Mouse (Mus musculus) hindbrain, embryonic 11.5 days (tissue): Measurements from ENCODE around the gene Prune2. TPM values are rescaled to one million over a fixed set of nuclear protein-coding genes. Genes with fewer than 3 reads are reported as not detected.

Experiments used
- ATAC-seq: fragments of 200-750 bp; cut with Nextera tagmentation; 2 replicates; pipeline ENCODE4 v1.8.0; 2017; ENCODE audit warnings: mild to moderate bottlenecking, moderate TSS enrichment, moderate library complexity; ENCODE audit not compliant: low FRiP score
- DNase-seq: peaks from one replicate; pipeline ENCODE4 v3.0.0-alpha.2; 2015; ENCODE audit warnings: low spot score
- H3K27ac ChIP-seq: fragments of 300-500 bp; sonication (generic); 2 replicates; pipeline ENCODE4 v1.5.1; 2014; ENCODE audit warnings: mild to moderate bottlenecking, low read depth, low read length
- H3K27me3 ChIP-seq: fragments of 300-500 bp; sonication (generic); 2 replicates; pipeline ENCODE4 v1.6.1; 2014; ENCODE audit warnings: mild to moderate bottlenecking, low read length, moderate library complexity, mixed read lengths; ENCODE audit not compliant: control insufficient read depth, insufficient read depth
- H3K36me3 ChIP-seq: fragments of 300-500 bp; sonication (generic); 2 replicates; pipeline ENCODE4 v1.6.1; 2014; ENCODE audit warnings: mild to moderate bottlenecking, low read length, moderate library complexity, mixed read lengths; ENCODE audit not compliant: control insufficient read depth, insufficient read depth
- H3K4me1 ChIP-seq: fragments of 300-500 bp; sonication (generic); replicated peaks from 2 replicates; pipeline ENCODE4 v1.6.1; 2014; ENCODE audit warnings: low read length, mixed read lengths; ENCODE audit not compliant: control insufficient read depth, insufficient read depth
- H3K4me2 ChIP-seq: fragments of 300-500 bp; sonication (generic); replicated peaks from 2 replicates; pipeline ENCODE4 v1.6.1; 2014; ENCODE audit warnings: mild to moderate bottlenecking, low read depth, low read length
- H3K4me3 ChIP-seq: fragments of 300-500 bp; sonication (generic); 2 replicates; pipeline ENCODE4 v1.5.1; 2014; ENCODE audit warnings: low read depth, low read length
- H3K9ac ChIP-seq: fragments of 300-500 bp; sonication (generic); 2 replicates; pipeline ENCODE4 v1.6.1; 2014; ENCODE audit warnings: low read depth, low read length
- H3K9me3 ChIP-seq: fragments of 300-500 bp; sonication (generic); 2 replicates; pipeline ENCODE4 v1.6.1; 2016; ENCODE audit warnings: low read length; ENCODE audit not compliant: control insufficient read depth
- WGBS: fragments of 180-500 bp; shearing (Covaris S2); extraction: QIAGEN DNeasy Blood & Tissue Kit; methylation state at CpG from one replicate; pipeline ENCODE4 v1.1.7; 2014; 5-methylcytosine and 5-hydroxymethylcytosine counted together
- polyA plus RNA-seq: library from polyadenylated mRNA; unstranded; fragments of >200 nt; fragmentation: Nextera tagmentation; extraction: Ambion mirVana; gene quantifications from 2 replicates; pipeline ENCODE4 v1.2.1, GENCODE M21; 2014

Gene Prune2
- polyA plus RNA-seq, 1 experiment from 2014 or later, result 2.9 TPM

DNA sequence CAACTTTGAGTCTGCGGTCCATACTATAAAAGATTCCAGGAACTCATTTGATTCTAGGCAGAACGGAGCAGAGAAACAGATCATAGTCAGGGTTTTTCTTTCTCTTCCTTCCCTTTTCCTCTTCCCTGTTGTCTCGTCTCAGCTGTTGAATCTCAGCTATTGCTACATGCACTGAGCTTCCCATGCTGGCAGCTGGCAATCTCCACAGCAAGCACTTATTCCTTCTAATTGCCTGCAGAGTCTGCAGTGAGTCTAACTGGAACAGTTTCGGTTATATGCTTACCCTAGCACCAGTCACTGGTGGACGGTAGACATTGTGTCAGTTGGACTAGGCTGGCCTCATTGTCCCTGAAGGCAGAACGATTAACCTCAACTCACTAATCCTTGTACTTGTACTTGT, 188.3 kb downstream of the Prune2 start:
- no peak overlapping the region for H3K4me2 ChIP-seq
- ATAC-seq (no peak), DNase-seq (no peak)
- H3K9me3 ChIP-seq, result no peaks in the 10 kb centered on the region
- no peak overlapping the region for H3K27ac ChIP-seq
- H3K36me3 ChIP-seq, result no peaks in the 10 kb centered on the region
- H3K27me3 ChIP-seq, result no peaks in the 10 kb centered on the region
- H3K9ac ChIP-seq, result no peak overlapping the region
- WGBS, result 89% methylated on average over 6 of the region's 6 CpGs
- H3K4me3 ChIP-seq, result no peak overlapping the region
- H3K4me1 ChIP-seq, result no peaks in the 10 kb centered on the region

DNA sequence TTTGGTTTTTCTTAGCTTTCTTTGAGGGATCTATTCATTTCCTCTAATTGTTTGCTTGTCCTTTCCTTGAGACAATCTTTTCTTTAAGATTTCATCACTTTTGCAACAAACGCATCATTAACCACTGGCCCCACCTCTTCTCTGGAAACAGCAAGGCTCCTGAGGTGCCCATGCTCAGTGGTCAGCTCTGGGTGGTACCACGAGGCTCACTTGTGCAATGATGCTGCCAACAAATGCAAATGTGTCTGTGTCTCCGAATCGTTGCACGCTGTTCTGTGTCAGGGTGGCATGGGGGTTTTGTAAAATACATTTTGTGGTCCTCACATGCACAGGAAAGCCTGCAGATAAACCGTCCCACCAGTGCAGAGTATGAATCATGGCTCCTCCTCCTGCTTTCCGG, 194.1 kb downstream of the Prune2 start:
- 84% methylated on average over 7 of the region's 7 CpGs for WGBS
- no peak overlapping the region for H3K9ac ChIP-seq
- DNase-seq (no peak), ATAC-seq (no peak)
- no peak overlapping the region for H3K4me3 ChIP-seq
- no peaks in the 10 kb centered on the region for H3K9me3 ChIP-seq
- H3K27me3 ChIP-seq, result no peaks in the 10 kb centered on the region
- no peaks in the 10 kb centered on the region for H3K4me1 ChIP-seq
- no peak overlapping the region for H3K4me2 ChIP-seq
- H3K36me3 ChIP-seq, result no peaks in the 10 kb centered on the region
- H3K27ac ChIP-seq, result no peak overlapping the region

DNA sequence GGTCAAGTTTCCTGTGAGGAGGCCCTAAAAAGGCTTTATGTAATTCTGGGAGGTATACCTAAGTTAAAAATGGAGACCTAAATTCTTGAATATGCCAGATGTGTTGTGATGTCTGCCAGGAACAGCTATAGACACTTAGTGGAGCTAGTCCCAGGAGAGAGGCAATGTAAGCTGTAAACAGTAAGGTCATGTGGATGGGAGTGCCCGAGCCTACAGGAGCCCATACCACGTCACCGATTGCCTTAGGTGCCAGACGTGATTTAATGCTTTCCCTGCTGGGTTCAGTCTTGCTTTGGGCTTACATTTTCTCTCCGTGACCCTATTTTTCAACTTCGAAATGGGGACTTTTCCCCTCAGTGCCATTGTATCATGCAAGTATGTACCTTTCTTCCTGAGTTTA, 195.9 kb downstream of the Prune2 start:
- DNase-seq (no peak), ATAC-seq (no peak)
- Histone ChIP-seq H3K9me3 (no peaks in the 10 kb centered on the region), H3K4me1 (no peaks in the 10 kb centered on the region), H3K36me3 (no peaks in the 10 kb centered on the region), H3K4me2 (no peak overlapping the region), H3K4me3 (no peak overlapping the region), H3K9ac (no peak overlapping the region), H3K27me3 (no peaks in the 10 kb centered on the region), H3K27ac (no peak overlapping the region)
- 80% methylated on average over 6 of the region's 6 CpGs for WGBS

DNA sequence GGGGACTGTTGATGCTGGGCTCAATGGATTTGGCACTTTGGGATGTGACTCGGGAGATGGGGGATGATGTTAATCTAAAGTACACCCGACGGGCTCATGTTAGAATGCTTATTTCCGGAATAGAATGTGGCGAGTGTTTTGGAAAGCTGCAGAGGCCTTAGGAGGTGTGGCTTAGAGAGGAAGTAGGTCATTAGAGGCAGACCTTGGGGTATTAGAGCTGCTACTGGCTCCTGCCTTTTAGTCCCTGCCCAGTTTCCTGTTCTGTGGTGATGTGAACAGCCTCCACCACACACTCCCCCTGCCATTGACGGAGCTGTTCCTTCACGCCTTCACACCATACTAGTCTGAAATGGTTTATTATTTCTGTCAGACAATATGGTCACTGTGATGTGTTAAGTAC, 196.5 kb downstream of the Prune2 start:
- no peak for ATAC-seq
- 85% methylated on average over 7 of the region's 7 CpGs for WGBS

DNA sequence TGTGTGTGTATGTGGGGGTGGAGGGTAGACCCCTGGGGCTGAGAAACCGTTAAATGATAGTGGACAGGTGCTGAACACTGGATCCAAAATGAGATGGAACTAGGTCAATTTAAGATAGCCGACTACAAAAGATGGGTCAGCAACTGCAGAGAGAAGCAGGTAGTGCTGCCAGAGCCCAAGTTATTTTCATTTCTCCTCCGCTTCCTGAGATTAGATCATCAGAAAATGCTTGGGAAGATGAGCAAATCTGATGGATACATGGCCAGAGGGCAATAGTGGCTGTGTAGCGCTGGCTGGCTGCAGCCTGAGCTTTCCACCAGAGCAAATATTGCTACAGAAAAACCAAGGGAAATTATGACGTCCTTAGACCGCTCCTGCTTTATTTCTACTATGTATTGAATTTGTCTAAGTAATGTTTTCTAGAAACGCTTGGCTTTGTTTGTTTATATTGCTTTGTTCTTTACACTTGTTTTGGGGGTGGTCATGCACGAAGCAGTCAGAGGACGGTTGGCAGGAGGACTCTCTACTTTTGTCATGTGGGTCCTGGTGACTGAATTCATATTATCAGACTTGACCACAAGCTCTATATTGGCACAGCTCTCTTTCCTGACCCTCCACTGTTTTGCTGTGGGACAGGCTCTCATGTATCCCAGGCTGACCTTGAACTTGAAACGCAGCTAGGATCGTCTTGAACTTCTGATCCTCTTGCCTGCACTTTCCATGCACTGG, 198.2 kb downstream of the Prune2 start:
- Histone ChIP-seq H3K36me3 (no peaks in the 10 kb centered on the region), H3K4me2 (no peak overlapping the region), H3K27me3 (no peaks in the 10 kb centered on the region), H3K4me3 (no peak overlapping the region), H3K4me1 (no peaks in the 10 kb centered on the region), H3K9ac (no peak overlapping the region), H3K27ac (no peak overlapping the region), H3K9me3 (no peaks in the 10 kb centered on the region)
- WGBS, result 82% methylated on average over 11 of the region's 11 CpGs
- DNase-seq (no peak), ATAC-seq (no peak)

More for the DNA sequence above, 196.5 kb downstream of the Prune2 start:
- Histone ChIP-seq H3K27ac (no peak overlapping the region), H3K4me2 (no peak overlapping the region), H3K27me3 (no peaks in the 10 kb centered on the region), H3K36me3 (no peaks in the 10 kb centered on the region), H3K4me1 (no peaks in the 10 kb centered on the region), H3K9me3 (no peaks in the 10 kb centered on the region), H3K4me3 (no peak overlapping the region), H3K9ac (no peak overlapping the region)
- no peak for DNase-seq

DNA sequence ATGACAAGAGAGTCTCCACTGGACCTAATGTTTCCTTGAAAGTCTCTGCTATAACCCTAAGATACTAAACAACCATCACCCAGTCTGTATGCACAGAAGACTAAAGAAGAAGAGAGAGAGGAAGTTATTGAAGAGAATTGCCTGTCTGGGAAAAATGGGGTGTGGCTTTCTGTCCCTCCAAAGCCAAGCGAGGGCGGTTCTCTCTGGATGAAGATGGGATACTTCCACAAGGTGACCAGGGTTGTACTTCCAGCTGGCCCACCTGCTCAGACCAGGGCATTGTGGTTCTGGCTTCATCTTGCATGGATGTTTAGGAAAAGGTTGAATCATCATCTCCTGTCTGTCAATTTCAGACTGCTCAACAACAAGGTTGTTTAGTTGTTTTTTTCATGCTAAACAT, 199.3 kb downstream of the Prune2 start:
- Histone ChIP-seq H3K9me3 (no peaks in the 10 kb centered on the region), H3K4me3 (no peak overlapping the region), H3K27me3 (no peaks in the 10 kb centered on the region), H3K36me3 (no peaks in the 10 kb centered on the region), H3K27ac (no peak overlapping the region), H3K4me1 (no peaks in the 10 kb centered on the region), H3K9ac (no peak overlapping the region), H3K4me2 (no peak overlapping the region)
- ATAC-seq (no peak), DNase-seq (no peak)
- 93% methylated on average over 2 of the region's 2 CpGs for WGBS

DNA sequence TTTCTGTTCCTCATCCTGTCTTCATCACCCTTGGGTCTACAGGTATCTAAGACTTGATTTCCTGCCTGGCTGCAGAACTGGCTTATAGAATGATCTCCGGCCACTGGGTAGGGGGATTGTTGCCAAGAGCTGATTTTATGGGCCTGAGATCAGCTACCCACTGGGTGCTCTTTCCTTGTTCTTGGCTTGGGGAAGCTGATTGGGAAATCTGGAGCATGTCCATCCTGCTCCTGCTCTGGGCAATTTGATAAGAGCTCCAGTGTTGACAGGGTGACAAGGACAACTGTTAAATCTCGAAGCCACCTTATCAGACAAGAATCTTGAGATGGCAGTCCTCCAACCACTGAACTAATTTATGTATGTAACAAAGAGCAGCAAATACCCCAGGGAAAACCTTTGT, 203.8 kb downstream of the Prune2 start:
- WGBS, result 93% methylated on average over 2 of the region's 2 CpGs
- H3K27me3 ChIP-seq, result no peaks in the 10 kb centered on the region
- no peak overlapping the region for H3K4me2 ChIP-seq
- H3K36me3 ChIP-seq, result no peaks in the 10 kb centered on the region
- DNase-seq (no peak), ATAC-seq (no peak)
- H3K4me3 ChIP-seq, result no peak overlapping the region
- no peaks in the 10 kb centered on the region for H3K4me1 ChIP-seq
- no peak overlapping the region for H3K9ac ChIP-seq
- no peaks in the 10 kb centered on the region for H3K9me3 ChIP-seq
- no peak overlapping the region for H3K27ac ChIP-seq

DNA sequence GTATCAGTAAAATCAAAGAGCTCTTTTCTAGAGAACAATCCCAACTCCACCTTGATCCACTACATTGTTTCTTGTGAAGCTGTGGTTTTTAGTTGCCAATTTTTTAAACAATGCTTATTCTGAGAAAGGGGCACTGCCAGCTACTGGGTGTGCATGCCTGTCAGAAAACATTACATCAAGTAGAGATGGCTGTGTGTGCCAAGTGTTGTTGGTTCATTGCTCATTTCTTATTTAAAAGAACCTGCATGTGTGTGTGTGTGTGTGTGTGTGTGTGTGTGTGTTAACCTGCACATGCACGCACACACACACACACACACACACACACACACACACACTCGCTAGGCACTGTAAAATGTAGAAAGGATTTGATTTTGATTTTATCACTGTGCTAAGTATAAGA, 204.3 kb downstream of the Prune2 start:
- Histone ChIP-seq H3K9me3 (no peaks in the 10 kb centered on the region), H3K27me3 (no peaks in the 10 kb centered on the region), H3K4me2 (no peak overlapping the region), H3K9ac (no peak overlapping the region), H3K36me3 (no peaks in the 10 kb centered on the region), H3K4me1 (no peaks in the 10 kb centered on the region), H3K4me3 (no peak overlapping the region), H3K27ac (no peak overlapping the region)
- DNase-seq, result no peak
- WGBS, result 83% methylated on average over 2 of the region's 2 CpGs
- no peak for ATAC-seq

DNA sequence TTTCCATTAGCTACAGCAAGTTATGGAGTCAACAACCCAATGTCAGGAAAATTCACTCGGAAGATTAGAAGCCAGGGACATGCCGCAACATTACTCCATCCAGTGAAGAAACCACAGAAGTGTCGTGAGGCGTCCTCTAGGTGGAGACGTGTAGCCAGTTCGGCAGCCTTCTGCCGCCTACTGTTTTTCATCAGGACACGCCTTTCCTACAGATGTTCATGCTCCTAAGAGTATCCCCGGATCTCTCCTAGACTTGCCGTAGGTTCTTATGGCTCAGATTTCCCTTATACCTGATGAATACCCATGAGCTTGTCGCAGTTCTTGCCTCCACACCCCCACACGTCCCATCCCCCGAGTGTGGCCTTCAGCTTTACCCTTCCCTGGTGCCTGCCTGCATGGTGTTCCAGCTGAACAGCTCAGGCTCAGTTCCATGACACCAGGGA, 207.6 kb downstream of the Prune2 start:
- Histone ChIP-seq H3K9me3 (no peaks in the 10 kb centered on the region), H3K27ac (no peak overlapping the region), H3K9ac (no peak overlapping the region), H3K4me1 (no peaks in the 10 kb centered on the region), H3K4me3 (no peak overlapping the region), H3K4me2 (no peak overlapping the region), H3K36me3 (no peaks in the 10 kb centered on the region), H3K27me3 (no peaks in the 10 kb centered on the region)
- peak; percentile 50 for DNase-seq
- 18% methylated on average over 13 of the region's 13 CpGs for WGBS
- ATAC-seq, result peak; percentile 43; the same call in 1 of the 2 replicates
